Mouse (Mus musculus): Measurements from ENCODE around the gene Clip4. TPM values are rescaled to one million over a fixed set of nuclear protein-coding genes. Genes with fewer than 3 reads are reported as not detected.

Clip4 gene
- polyA plus RNA-seq, 1 experiment from 2014 or later: 8.5 TPM

- no peak overlapping the region for H3K9ac ChIP-seq (ENCODE audit: low read length)
- no peak for ATAC-seq (ENCODE audit: insufficient read depth, low FRiP score)
- no peak overlapping the region for H3K4me2 ChIP-seq (ENCODE audit: low read depth, low read length)
- no peaks in the 10 kb centered on the region for H3K4me1 ChIP-seq (ENCODE audit: control insufficient read depth, insufficient read depth, low read length)
- H3K9me3 ChIP-seq (replicated peaks; ENCODE audit: control insufficient read depth, low read length): no peaks in the 10 kb centered on the region
- WGBS: 84% methylated on average over 4 of the region's 4 CpGs
- no peak overlapping the region for H3K4me3 ChIP-seq (replicated peaks; ENCODE audit: low read length)
- no peaks in the 10 kb centered on the region for H3K27me3 ChIP-seq (ENCODE audit: control insufficient read depth, insufficient read depth, low read length)
- no peak overlapping the region for H3K27ac ChIP-seq (ENCODE audit: low read length)
- no peaks in the 10 kb centered on the region; the same call in 1 of the 2 replicates for H3K36me3 ChIP-seq (ENCODE audit: control insufficient read depth, insufficient read depth, low read length)
These were observed 94.6 kb downstream of the Clip4 start for GRCm38 (mm10) chr17:71862895-71863294.

DNA sequence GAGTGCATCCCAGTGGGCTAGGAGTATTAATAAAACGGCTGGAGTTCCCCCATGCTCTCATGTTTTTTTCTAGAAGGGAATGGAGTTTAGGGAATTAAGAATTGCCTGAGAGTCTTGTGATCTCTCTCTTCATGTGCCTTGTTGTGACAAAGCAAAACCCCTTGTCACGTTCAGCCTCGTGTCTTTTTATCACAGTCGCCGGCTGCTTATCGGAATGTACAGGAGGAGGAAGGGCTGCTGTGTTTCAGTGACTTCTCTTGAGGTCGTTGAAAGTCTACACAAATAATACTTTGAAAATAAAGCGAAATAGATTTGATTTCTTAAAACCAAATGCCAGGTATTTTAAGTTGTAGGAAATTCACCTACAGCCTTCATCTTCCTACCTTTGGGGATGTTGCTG lies 95.8 kb downstream of the Clip4 start:
- H3K4me3 ChIP-seq (replicated peaks; ENCODE audit: low read length): no peak overlapping the region
- 80% methylated on average over 8 of the region's 8 CpGs for WGBS
- no peaks in the 10 kb centered on the region for H3K4me1 ChIP-seq (ENCODE audit: control insufficient read depth, insufficient read depth, low read length)
- H3K36me3 ChIP-seq (ENCODE audit: control insufficient read depth, insufficient read depth, low read length): no peaks in the 10 kb centered on the region; the same call in 1 of the 2 replicates
- ATAC-seq (ENCODE audit: insufficient read depth, low FRiP score): no peak
- no peak overlapping the region for H3K4me2 ChIP-seq (ENCODE audit: low read depth, low read length)
- H3K9me3 ChIP-seq (replicated peaks; ENCODE audit: control insufficient read depth, low read length): no peaks in the 10 kb centered on the region
- H3K27ac ChIP-seq (ENCODE audit: low read length): no peak overlapping the region
- H3K9ac ChIP-seq (ENCODE audit: low read length): no peak overlapping the region
- H3K27me3 ChIP-seq (ENCODE audit: control insufficient read depth, insufficient read depth, low read length): no peaks in the 10 kb centered on the region

DNA sequence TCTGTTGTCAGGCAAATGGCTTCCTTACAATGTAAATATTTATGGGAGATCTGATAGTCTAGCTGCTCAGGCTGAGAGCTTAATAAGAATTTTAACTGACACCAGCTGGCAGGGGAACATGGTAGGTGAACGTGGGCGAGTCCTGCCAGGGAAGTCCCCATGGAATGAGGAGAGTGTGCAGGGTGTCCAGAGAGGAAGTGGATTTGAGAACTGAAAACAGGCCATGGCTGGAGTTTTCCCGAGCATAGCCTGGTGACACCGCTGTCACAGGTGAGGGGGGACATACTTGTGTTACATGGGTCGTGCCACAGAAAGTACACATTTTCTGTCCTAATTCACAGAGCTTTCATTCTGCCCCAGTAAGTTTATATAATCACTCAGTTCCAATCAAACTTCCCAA lies 97.2 kb downstream of the Clip4 start:
- no peak for ATAC-seq (ENCODE audit: insufficient read depth, low FRiP score)
- Histone ChIP-seq H3K36me3 (ENCODE audit: control insufficient read depth, insufficient read depth, low read length) (no peaks in the 10 kb centered on the region), H3K27me3 (ENCODE audit: control insufficient read depth, insufficient read depth, low read length) (no peaks in the 10 kb centered on the region), H3K9me3 (replicated peaks; ENCODE audit: control insufficient read depth, low read length) (no peaks in the 10 kb centered on the region), H3K9ac (ENCODE audit: low read length) (no peak overlapping the region), H3K27ac (ENCODE audit: low read length) (no peak overlapping the region), H3K4me2 (ENCODE audit: low read depth, low read length) (no peak overlapping the region), H3K4me1 (ENCODE audit: control insufficient read depth, insufficient read depth, low read length) (no peaks in the 10 kb centered on the region), H3K4me3 (replicated peaks; ENCODE audit: low read length) (no peak overlapping the region)
- WGBS: 55% methylated on average over 5 of the region's 5 CpGs

- Histone ChIP-seq H3K9me3 (replicated peaks; ENCODE audit: control insufficient read depth, low read length) (no peaks in the 10 kb centered on the region), H3K9ac (ENCODE audit: low read length) (no peak overlapping the region), H3K4me3 (replicated peaks; ENCODE audit: low read length) (no peak overlapping the region), H3K36me3 (ENCODE audit: control insufficient read depth, insufficient read depth, low read length) (no peaks in the 10 kb centered on the region), H3K27me3 (ENCODE audit: control insufficient read depth, insufficient read depth, low read length) (no peaks in the 10 kb centered on the region; the same call in 1 of the 2 replicates), H3K4me2 (ENCODE audit: low read depth, low read length) (no peak overlapping the region), H3K27ac (ENCODE audit: low read length) (no peak overlapping the region), H3K4me1 (ENCODE audit: control insufficient read depth, insufficient read depth, low read length) (no peaks in the 10 kb centered on the region)
- 89% methylated on average over 2 of the region's 2 CpGs for WGBS
- ATAC-seq (ENCODE audit: insufficient read depth, low FRiP score): no peak
These were observed 99.6 kb downstream of the Clip4 start for GRCm38 (mm10) chr17:71867892-71868291.

DNA sequence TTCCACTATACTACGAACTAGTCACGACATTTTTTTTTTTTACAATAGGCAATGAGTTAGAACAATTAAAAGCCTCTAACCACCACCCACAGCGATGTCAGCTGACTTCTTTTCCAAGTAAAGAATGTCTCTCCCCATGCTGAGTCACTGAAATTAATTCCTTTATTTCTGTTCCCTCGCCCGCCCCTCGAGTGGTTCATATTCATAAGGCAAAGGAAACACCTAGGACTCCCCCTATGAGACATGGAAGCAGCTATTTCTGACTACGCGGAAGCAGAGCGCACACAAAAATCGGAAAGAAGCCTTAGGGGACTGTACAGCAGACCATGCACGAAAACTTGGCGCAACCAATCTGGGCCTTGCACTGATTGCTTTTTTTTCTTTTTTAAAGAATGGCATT lies 100.6 kb downstream of the Clip4 start:
- WGBS: 89% methylated on average over 12 of the region's 12 CpGs
- ATAC-seq (ENCODE audit: insufficient read depth, low FRiP score): no peak
- Histone ChIP-seq H3K9ac (ENCODE audit: low read length) (no peak overlapping the region), H3K27me3 (ENCODE audit: control insufficient read depth, insufficient read depth, low read length) (no peaks in the 10 kb centered on the region; the same call in 1 of the 2 replicates), H3K4me3 (replicated peaks; ENCODE audit: low read length) (no peak overlapping the region), H3K4me2 (ENCODE audit: low read depth, low read length) (no peak overlapping the region), H3K36me3 (ENCODE audit: control insufficient read depth, insufficient read depth, low read length) (no peaks in the 10 kb centered on the region), H3K4me1 (ENCODE audit: control insufficient read depth, insufficient read depth, low read length) (no peaks in the 10 kb centered on the region), H3K9me3 (replicated peaks; ENCODE audit: control insufficient read depth, low read length) (no peaks in the 10 kb centered on the region), H3K27ac (ENCODE audit: low read length) (no peak overlapping the region)

DNA sequence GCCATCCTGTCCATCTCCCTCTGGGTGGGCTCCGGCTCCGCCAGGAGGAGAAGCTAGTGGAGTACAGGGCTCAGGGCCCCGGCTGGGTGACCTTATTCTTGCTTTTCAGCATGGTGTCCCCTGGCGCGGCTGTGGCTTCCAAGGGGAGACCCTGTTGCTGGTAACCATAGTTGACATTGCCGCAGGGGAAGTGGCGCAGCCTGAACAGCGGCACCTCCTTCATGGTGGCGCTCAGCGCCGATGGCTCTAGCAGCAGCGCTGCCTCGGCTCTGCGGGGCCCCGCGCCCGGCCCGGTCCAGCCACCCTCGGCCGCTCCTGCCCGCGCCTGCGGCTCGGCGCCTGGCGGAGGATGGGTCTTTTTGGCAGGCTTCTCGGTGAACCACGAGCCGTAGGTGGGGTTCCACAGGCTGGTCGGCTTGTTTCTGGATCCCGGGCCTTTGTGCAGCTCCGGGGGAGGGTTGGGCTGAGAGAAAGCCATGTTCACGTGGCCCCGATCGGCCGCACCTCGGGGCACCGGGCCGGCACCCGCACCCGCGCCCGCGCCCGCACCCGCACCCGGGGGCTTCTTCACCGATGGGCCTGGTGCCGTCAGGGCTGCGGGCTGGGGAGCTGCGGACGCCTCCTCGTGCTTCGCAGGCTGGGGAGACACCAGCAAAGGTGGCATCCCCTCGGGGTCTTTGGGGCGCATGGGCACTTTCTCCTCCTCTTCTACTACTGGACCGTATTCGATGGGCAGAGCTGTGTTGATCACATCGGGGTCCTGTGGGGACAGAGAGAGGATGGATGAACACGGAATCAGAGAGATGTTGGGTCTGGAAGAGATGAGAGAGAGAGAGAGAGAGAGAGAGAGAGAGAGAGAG lies 101.3 kb downstream of the Clip4 start:
- Histone ChIP-seq H3K27ac (ENCODE audit: low read length) (no peak overlapping the region), H3K4me2 (ENCODE audit: low read depth, low read length) (peak overlapping the region; percentile 80), H3K9me3 (replicated peaks; ENCODE audit: control insufficient read depth, low read length) (no peaks in the 10 kb centered on the region), H3K9ac (ENCODE audit: low read length) (peak overlapping the region; percentile 72), H3K4me1 (ENCODE audit: control insufficient read depth, insufficient read depth, low read length) (no peaks in the 10 kb centered on the region), H3K27me3 (ENCODE audit: control insufficient read depth, insufficient read depth, low read length) (no peaks in the 10 kb centered on the region; the same call in 1 of the 2 replicates), H3K4me3 (replicated peaks; ENCODE audit: low read length) (peak overlapping the region; percentile 50), H3K36me3 (ENCODE audit: control insufficient read depth, insufficient read depth, low read length) (no peaks in the 10 kb centered on the region)
- 0 out of 2 replicates have a peak, but pooled peaks have one; percentile 56 for ATAC-seq (ENCODE audit: insufficient read depth, low FRiP score)
- WGBS: 8% methylated on average over 60 of the region's 60 CpGs

GRCm38 (mm10) chr17:71870232-71870621 lies 102.0 kb downstream of the Clip4 start:
- Histone ChIP-seq H3K9ac (ENCODE audit: low read length) (no peak overlapping the region), H3K27me3 (ENCODE audit: control insufficient read depth, insufficient read depth, low read length) (no peaks in the 10 kb centered on the region; the same call in 1 of the 2 replicates), H3K36me3 (ENCODE audit: control insufficient read depth, insufficient read depth, low read length) (no peaks in the 10 kb centered on the region), H3K4me3 (replicated peaks; ENCODE audit: low read length) (no peak overlapping the region), H3K27ac (ENCODE audit: low read length) (no peak overlapping the region), H3K4me1 (ENCODE audit: control insufficient read depth, insufficient read depth, low read length) (no peaks in the 10 kb centered on the region), H3K4me2 (ENCODE audit: low read depth, low read length) (no peak overlapping the region; the same call in 1 of the 2 replicates), H3K9me3 (replicated peaks; ENCODE audit: control insufficient read depth, low read length) (no peaks in the 10 kb centered on the region)
- 89% methylated on average over 8 of the region's 8 CpGs for WGBS
- no peak for ATAC-seq (ENCODE audit: insufficient read depth, low FRiP score)

- no peak overlapping the region for H3K4me3 ChIP-seq (replicated peaks; ENCODE audit: low read length)
- H3K27me3 ChIP-seq (ENCODE audit: control insufficient read depth, insufficient read depth, low read length): no peaks in the 10 kb centered on the region; the same call in 1 of the 2 replicates
- no peaks in the 10 kb centered on the region for H3K36me3 ChIP-seq (ENCODE audit: control insufficient read depth, insufficient read depth, low read length)
- H3K27ac ChIP-seq (ENCODE audit: low read length): no peak overlapping the region
- ATAC-seq (ENCODE audit: insufficient read depth, low FRiP score): no peak
- no peaks in the 10 kb centered on the region for H3K9me3 ChIP-seq (replicated peaks; ENCODE audit: control insufficient read depth, low read length)
- no peak overlapping the region for H3K4me2 ChIP-seq (ENCODE audit: low read depth, low read length)
- WGBS: 89% methylated on average over 1 of the region's 1 CpGs
- no peak overlapping the region for H3K9ac ChIP-seq (ENCODE audit: low read length)
- H3K4me1 ChIP-seq (ENCODE audit: control insufficient read depth, insufficient read depth, low read length): no peaks in the 10 kb centered on the region
These were observed 102.4 kb downstream of the Clip4 start for GRCm38 (mm10) chr17:71870641-71871040.

GRCm38 (mm10) chr17:71871981-71872380 lies 103.7 kb downstream of the Clip4 start:
- WGBS: 73% methylated on average over 7 of the region's 7 CpGs
- Histone ChIP-seq H3K36me3 (ENCODE audit: control insufficient read depth, insufficient read depth, low read length) (no peaks in the 10 kb centered on the region), H3K4me3 (replicated peaks; ENCODE audit: low read length) (no peak overlapping the region), H3K4me1 (ENCODE audit: control insufficient read depth, insufficient read depth, low read length) (no peaks in the 10 kb centered on the region), H3K9ac (ENCODE audit: low read length) (no peak overlapping the region), H3K4me2 (ENCODE audit: low read depth, low read length) (no peak overlapping the region), H3K27me3 (ENCODE audit: control insufficient read depth, insufficient read depth, low read length) (no peaks in the 10 kb centered on the region; the same call in 1 of the 2 replicates), H3K9me3 (replicated peaks; ENCODE audit: control insufficient read depth, low read length) (no peaks in the 10 kb centered on the region), H3K27ac (ENCODE audit: low read length) (no peak overlapping the region)
- ATAC-seq (ENCODE audit: insufficient read depth, low FRiP score): no peak

Data from stomach, embryonic 16.5 days (tissue).